Comparison of ENCODE assay signal across 8 mouse cellular contexts in the genomic region with DNA sequence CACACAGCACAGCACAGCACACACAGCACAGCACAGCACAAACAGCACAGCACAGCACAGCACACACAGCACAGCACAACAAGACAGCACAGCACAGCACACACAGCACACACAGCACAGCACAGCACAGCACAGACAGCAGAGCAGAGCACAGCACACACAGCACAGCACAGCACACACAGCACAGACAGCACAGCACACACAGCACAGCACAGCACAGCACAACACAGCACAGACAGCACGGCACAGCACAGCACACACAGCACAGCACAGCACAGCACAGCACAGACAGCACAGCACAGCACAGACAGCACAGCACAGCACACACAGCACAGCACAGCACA. TPM values are rescaled to one million over a fixed set of nuclear protein-coding genes. Genes with fewer than 3 reads are reported as not detected.
DNase-seq lines count a peak whose midpoint lies in the region; ATAC-seq and TF ChIP-seq lines count a peak whose summit lies in the region.
"Not testable (repeated sequence)": the region's sequence is repeated elsewhere in the genome, so short reads cannot be mapped to it uniquely, and the experiment has no call there.

No protein-coding gene starts in this region.

- not testable (repeated sequence) for H3K27ac ChIP-seq in embryonic facial prominence, embryonic 11.5 days (replicated peaks; ENCODE audit: low read depth, low read length); forebrain, embryonic 15.5 days (replicated peaks); heart, embryonic 15.5 days; hindbrain, postnatal 0 days

- H3K27me3 ChIP-seq in embryonic facial prominence, embryonic 11.5 days (ENCODE audit: control insufficient read depth, insufficient read depth, low read length); forebrain, embryonic 15.5 days; heart, embryonic 15.5 days; hindbrain, postnatal 0 days (ENCODE audit: insufficient read depth, low read length): not testable (repeated sequence)

- not testable (repeated sequence) for H3K4me3 ChIP-seq in embryonic facial prominence, embryonic 11.5 days (ENCODE audit: low read depth, low read length); forebrain, embryonic 15.5 days; heart, embryonic 15.5 days; hindbrain, postnatal 0 days (ENCODE audit: low read length)

- H3K4me1 ChIP-seq in embryonic facial prominence, embryonic 11.5 days (ENCODE audit: control insufficient read depth, insufficient read depth, low read length); forebrain, embryonic 15.5 days; heart, embryonic 15.5 days (replicated peaks); hindbrain, postnatal 0 days (ENCODE audit: insufficient read depth, low read length): not testable (repeated sequence)

- peak; percentile 74; the same call in 1 of the 2 replicates for ATAC-seq in embryonic facial prominence, embryonic 11.5 days (replicated peaks; ENCODE audit: insufficient number of reproducible peaks, low FRiP score, low TSS enrichment, low read depth)
- peak; percentile 57; the same call in 1 of the 2 replicates for ATAC-seq in forebrain, embryonic 15.5 days (replicated peaks)
- peak; percentile 18; the same call in 1 of the 2 replicates for ATAC-seq in heart, embryonic 15.5 days (replicated peaks; ENCODE audit: insufficient number of reproducible peaks, insufficient read depth, low FRiP score, low read depth)
- peak; percentile 65 for ATAC-seq in hindbrain, postnatal 0 days
- ATAC-seq in megakaryocyte progenitor cell, adult 5-6 weeks (replicated peaks; ENCODE audit: poor library complexity) = peak; percentile 74
- ATAC-seq in monocyte, adult 5-6 weeks (replicated peaks; ENCODE audit: insufficient number of reproducible peaks, low FRiP score, low TSS enrichment, poor library complexity, severe bottlenecking) = peak; percentile 82

- WGBS in embryonic facial prominence, embryonic 11.5 days = 23% methylated on average over 1 of the region's 1 CpGs
- WGBS in forebrain, embryonic 15.5 days = 9% methylated on average over 1 of the region's 1 CpGs
- 5% methylated on average over 1 of the region's 1 CpGs for WGBS in heart, embryonic 15.5 days
- WGBS in hindbrain, postnatal 0 days = 47% methylated on average over 1 of the region's 1 CpGs

- not testable (repeated sequence) for H3K9me3 ChIP-seq in embryonic facial prominence, embryonic 11.5 days (replicated peaks; ENCODE audit: control insufficient read depth, low read length); forebrain, embryonic 15.5 days; heart, embryonic 15.5 days (replicated peaks); hindbrain, postnatal 0 days (ENCODE audit: low read length)

- DNase-seq in 3134 (ENCODE audit: extremely low read depth, insufficient read length, low spot score) (peak; percentile 20), liver (peak; percentile 3)
- DNase-seq in embryonic facial prominence, embryonic 11.5 days (ENCODE audit: low spot score); hindbrain, postnatal 0 days (ENCODE audit: low spot score): not testable (repeated sequence)

- not testable (repeated sequence) for H3K4me2 ChIP-seq in embryonic facial prominence, embryonic 11.5 days (ENCODE audit: low read depth, low read length); forebrain, embryonic 15.5 days (replicated peaks); heart, embryonic 15.5 days; hindbrain, postnatal 0 days (ENCODE audit: low read depth, low read length)

- not testable (repeated sequence) for TF ChIP-seq CTCF in hindbrain, postnatal 0 days (IDR thresholded peaks at IDR 0.05; ENCODE audit: low read depth)

- H3K36me3 ChIP-seq in embryonic facial prominence, embryonic 11.5 days (replicated peaks; ENCODE audit: control insufficient read depth, insufficient read depth, low read depth, low read length); forebrain, embryonic 15.5 days; heart, embryonic 15.5 days; hindbrain, postnatal 0 days (ENCODE audit: insufficient read depth, low read length): not testable (repeated sequence)

- not testable (repeated sequence) for H3K9ac ChIP-seq in embryonic facial prominence, embryonic 11.5 days (replicated peaks; ENCODE audit: low read length); forebrain, embryonic 15.5 days (replicated peaks); heart, embryonic 15.5 days; hindbrain, postnatal 0 days (replicated peaks; ENCODE audit: low read length)

RNA-seq across cellular contexts. Expression of a gene that starts 35.6 kb away (rescaled TPM):
- polyA plus RNA-seq in embryonic facial prominence, embryonic 11.5 days (2014; fragmentation: Nextera tagmentation; extraction: Ambion mirVana) = 23.3 and 25.6 TPM in 2 replicates
- polyA plus RNA-seq in forebrain, embryonic 15.5 days (2015; fragmentation: Nextera tagmentation; extraction: Ambion mirVana) = 15.3 and 15.7 TPM in 2 replicates
- polyA plus RNA-seq in heart, embryonic 15.5 days (2015; fragmentation: Nextera tagmentation; extraction: Ambion mirVana) = 11.8 and 12.7 TPM in 2 replicates
- 4.0 and 5.1 TPM in 2 replicates for total RNA-seq in hindbrain, postnatal 0 days (2014; rRNA removed)
- 11.4 and 12.7 TPM in 2 replicates for polyA plus RNA-seq in hindbrain, postnatal 0 days (2015; fragmentation: Nextera tagmentation; extraction: Ambion mirVana)
- 20.5 and 23.0 TPM in 2 replicates for total RNA-seq in megakaryocyte progenitor cell, adult 5-6 weeks (2015)
- total RNA-seq in megakaryocyte progenitor cell, adult 5-6 weeks (2017) = 7.1 and 8.2 TPM in 2 replicates
- total RNA-seq in monocyte, adult 5-6 weeks (2017) = 6.8 to 14.9 TPM (median 14.5 TPM) in 3 replicates

Comparison
In these comparisons a context has a peak if more than half of its experiments do, and no peak if none do; other contexts are left out.
1. ATAC-seq: peak in every context shown above with its lines; median percentile 82 in monocyte, adult 5-6 weeks; 74 in embryonic facial prominence, embryonic 11.5 days; 74 in megakaryocyte progenitor cell, adult 5-6 weeks; 65 in hindbrain, postnatal 0 days; 57 in forebrain, embryonic 15.5 days; 18 in heart, embryonic 15.5 days.